Comparison of ENCODE assay signal across 8 mouse cellular contexts in the genomic region with DNA sequence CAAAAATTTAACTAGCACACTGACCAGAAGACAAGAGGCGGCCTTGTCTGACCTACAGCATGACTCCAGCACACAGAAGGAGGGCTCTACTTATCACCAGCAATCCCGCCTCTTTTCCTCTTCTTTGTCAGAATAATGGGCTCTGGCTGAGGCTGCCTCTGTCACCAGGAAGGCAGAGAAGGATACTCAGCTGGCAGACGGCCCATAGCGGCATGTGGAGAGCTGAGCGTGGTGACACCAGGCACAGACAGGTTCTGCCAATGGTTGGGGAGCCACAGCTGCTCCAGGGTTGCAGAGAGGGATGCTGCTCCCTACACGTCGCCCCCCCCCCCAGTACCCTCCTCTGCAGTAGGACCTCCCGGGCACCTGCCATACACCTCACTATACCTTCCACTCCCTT.
A peak's percentile ranks its signal among the peaks of the same experiment; 100 is the strongest.
DNase-seq lines count a peak whose midpoint lies in the region; ATAC-seq lines count a peak whose summit lies in the region.

No protein-coding gene starts in this region.

- H3K4me3 ChIP-seq in brown adipose tissue, adult 24 weeks (ENCODE audit: insufficient read depth, low read depth, low read length) = no peak overlapping the region
- H3K4me3 ChIP-seq in forebrain, embryonic 15.5 days = no peak overlapping the region

- no peaks in the 10 kb centered on the region for H3K9me3 ChIP-seq in forebrain, embryonic 15.5 days

- ATAC-seq in forebrain, embryonic 15.5 days (replicated peaks) = peak; percentile 30; the same call in 1 of the 2 replicates
- ATAC-seq in inflammation-experienced regulatory T-cells, adult 6 months = no peak
- no peak for ATAC-seq in megakaryocyte progenitor cell, adult 5-6 weeks (replicated peaks; ENCODE audit: poor library complexity)

- H3K27me3 ChIP-seq in forebrain, embryonic 15.5 days = no peaks in the 10 kb centered on the region

- no peak overlapping the region for H3K9ac ChIP-seq in forebrain, embryonic 15.5 days (replicated peaks)

- peaks cover 46% of the 10 kb centered on the region for H3K4me1 ChIP-seq in brown adipose tissue, adult 24 weeks (ENCODE audit: control insufficient read depth, insufficient read depth, insufficient read length, low read length)
- peaks cover 25% of the 10 kb centered on the region for H3K4me1 ChIP-seq in forebrain, embryonic 15.5 days

- no peak overlapping the region for H3K4me2 ChIP-seq in forebrain, embryonic 15.5 days (replicated peaks)

- peak overlapping the region; percentile 58 for H3K27ac ChIP-seq in brown adipose tissue, adult 24 weeks (replicated peaks; ENCODE audit: low read depth, low read length)
- peak overlapping the region; percentile 64 for H3K27ac ChIP-seq in forebrain, embryonic 15.5 days (replicated peaks)

- DNase-seq in layer of hippocampus, adult 11-12 months (ENCODE audit: low spot score) = peak; percentile 71
- DNase-seq in layer of hippocampus, adult 9-10 months (ENCODE audit: low spot score) = no peak
- peak; percentile 67 to 70 for DNase-seq in kidney, postnatal 4 days
- DNase-seq in urinary bladder, postnatal 25 days (ENCODE audit: low spot score) = no peak

- WGBS in forebrain, embryonic 15.5 days = 63% methylated on average over 8 of the region's 8 CpGs

- no peaks in the 10 kb centered on the region for H3K36me3 ChIP-seq in forebrain, embryonic 15.5 days

Comparison
In these comparisons a context has a peak if more than half of its experiments do, and no peak if none do; other contexts are left out.
1. DNase-seq: peak in layer of hippocampus, adult 11-12 months (single experiment) and kidney, postnatal 4 days (2 of 2); none in layer of hippocampus, adult 9-10 months (single experiment) and urinary bladder, postnatal 25 days (single experiment).